Mouse (Mus musculus) lung, adult 2 months (tissue): Measurements from ENCODE around the gene Tst.
A peak's percentile ranks its signal among the peaks of the same experiment; 100 is the strongest.

Experiments
- CTCF ChIP-seq: fragments of 200-500 bp; IDR thresholded peaks from 2 replicates; pipeline ENCODE4 v1.5.1; 2011; ENCODE audit warnings: mild to moderate bottlenecking, low read length, control low read depth; ENCODE audit not compliant: insufficient read depth
- POLR2A ChIP-seq: fragments of 200-500 bp; IDR thresholded peaks from 2 replicates; pipeline ENCODE4 v1.6.1; 2011; ENCODE audit warnings: low read depth, mild to moderate bottlenecking, control low read depth, low read length, borderline replicate concordance; ENCODE audit errors: extremely low read depth

- no peak for TF ChIP-seq POLR2A
- TF ChIP-seq CTCF: peak; percentile 47
Measured at GRCm38 (mm10) chr15:78434896-78435520, 29.3 kb upstream of the Tst start.
